Mouse (Mus musculus) cerebellum, postnatal 10 days (tissue): ENCODE measurements around the gene Xpnpep2.

Experiments used
- DNase-seq, 2 experiments: peaks; one replicate each; pipeline ENCODE4 v3.0.0; 2021; ENCODE audit warnings: mixed read lengths in 2 of 2

Xpnpep2 gene

GRCm38 (mm10) chrX:48108394-48109315 lies at the start of gene Xpnpep2:
TSS of gene Xpnpep2 (plus strand) at chrX:48108725.
- peak in 1 of 2 experiments; percentile 13 for DNase-seq

GRCm38 (mm10) chrX:48062481-48062880 lies 46.0 kb upstream of the Xpnpep2 start:
- DNase-seq, result no peak

- DNase-seq, result no peak
These were observed 44.2 kb upstream of the Xpnpep2 start for GRCm38 (mm10) chrX:48064166-48064853.

- no peak for DNase-seq
These were observed 41.6 kb upstream of the Xpnpep2 start for GRCm38 (mm10) chrX:48066891-48067290.

- no peak for DNase-seq
These were observed 36.6 kb upstream of the Xpnpep2 start for GRCm38 (mm10) chrX:48071961-48072360.

- DNase-seq, result no peak
These were observed 36.1 kb upstream of the Xpnpep2 start for GRCm38 (mm10) chrX:48072401-48072800.

- DNase-seq, result peak; percentile 55 to 75
These were observed 33.8 kb upstream of the Xpnpep2 start for GRCm38 (mm10) chrX:48074691-48075090.

- peak; percentile 46 to 52 for DNase-seq
These were observed 31.6 kb upstream of the Xpnpep2 start for GRCm38 (mm10) chrX:48076806-48077425.

- DNase-seq, result peak in 1 of 2 experiments; percentile 13
These were observed 26.2 kb upstream of the Xpnpep2 start for GRCm38 (mm10) chrX:48082364-48082763.

GRCm38 (mm10) chrX:48092129-48092528 lies 16.4 kb upstream of the Xpnpep2 start:
- peak; percentile 59 to 66 for DNase-seq

GRCm38 (mm10) chrX:48093555-48093954 lies 15.0 kb upstream of the Xpnpep2 start:
- DNase-seq, result peak; percentile 40 to 46

GRCm38 (mm10) chrX:48094658-48095057 lies 13.9 kb upstream of the Xpnpep2 start:
- DNase-seq, result peak; percentile 49 to 69

GRCm38 (mm10) chrX:48096580-48096979 lies 11.9 kb upstream of the Xpnpep2 start:
- DNase-seq, result no peak

GRCm38 (mm10) chrX:48098470-48099129 lies 9.9 kb upstream of the Xpnpep2 start:
- DNase-seq, result no peak

GRCm38 (mm10) chrX:48099871-48100270 lies 8.7 kb upstream of the Xpnpep2 start:
- no peak for DNase-seq

- no peak for DNase-seq
These were observed 5.3 kb upstream of the Xpnpep2 start for GRCm38 (mm10) chrX:48103256-48103655.

- peak; percentile 55 to 68 for DNase-seq
These were observed 3.6 kb upstream of the Xpnpep2 start for GRCm38 (mm10) chrX:48104736-48105441.

- no peak for DNase-seq
These were observed 2.3 kb upstream of the Xpnpep2 start for GRCm38 (mm10) chrX:48106226-48106625.

GRCm38 (mm10) chrX:48109316-48109655 lies 761 bp downstream of the Xpnpep2 start:
- no peak for DNase-seq

GRCm38 (mm10) chrX:48119294-48119693 lies 10.8 kb downstream of the Xpnpep2 start:
- no peak for DNase-seq

GRCm38 (mm10) chrX:48124132-48125071 lies 15.9 kb downstream of the Xpnpep2 start:
- peak; percentile 86 to 87 for DNase-seq
